Mouse (Mus musculus) hindbrain, embryonic 16.5 days (tissue): ENCODE measurements around the gene Pakap. TPM values are rescaled to one million over a fixed set of nuclear protein-coding genes. Genes with fewer than 3 reads are reported as not detected.

Experiments used
- ATAC-seq: fragments of 200-750 bp; cut with Nextera tagmentation; 2 replicates; pipeline ENCODE4 v1.8.0; 2017; ENCODE audit warnings: moderate TSS enrichment, moderate library complexity
- H3K27ac ChIP-seq: fragments of 300-500 bp; sonication (generic); 2 replicates; pipeline ENCODE4 v1.5.1; 2014; ENCODE audit warnings: low read depth, mild to moderate bottlenecking, control low read depth, low read length, moderate library complexity
- H3K27me3 ChIP-seq: fragments of 300-500 bp; sonication (generic); replicated peaks from 2 replicates; pipeline ENCODE4 v1.6.1; 2014; ENCODE audit warnings: low read length; ENCODE audit not compliant: control insufficient read depth, insufficient read depth
- H3K36me3 ChIP-seq: fragments of 300-500 bp; sonication (generic); 2 replicates; pipeline ENCODE4 v1.6.1; 2014; ENCODE audit warnings: mild to moderate bottlenecking, low read length, moderate library complexity, mixed read lengths; ENCODE audit not compliant: control insufficient read depth, insufficient read depth
- H3K4me1 ChIP-seq: fragments of 300-500 bp; sonication (generic); 2 replicates; pipeline ENCODE4 v1.6.1; 2014; ENCODE audit warnings: low read depth, low read length; ENCODE audit not compliant: control insufficient read depth, insufficient read depth
- H3K4me2 ChIP-seq: fragments of 300-500 bp; sonication (generic); 2 replicates; pipeline ENCODE4 v1.6.1; 2014; ENCODE audit warnings: mild to moderate bottlenecking, low read length, control low read depth, moderate library complexity
- H3K4me3 ChIP-seq: fragments of 300-500 bp; sonication (generic); 2 replicates; pipeline ENCODE4 v1.5.1; 2014; ENCODE audit warnings: mild to moderate bottlenecking, low read length, control low read depth, moderate library complexity
- H3K9ac ChIP-seq: fragments of 300-500 bp; sonication (generic); 2 replicates; pipeline ENCODE4 v1.6.1; 2014; ENCODE audit warnings: low read depth, mild to moderate bottlenecking, control low read depth, low read length, moderate library complexity
- H3K9me3 ChIP-seq: fragments of 300-500 bp; sonication (generic); 2 replicates; pipeline ENCODE4 v1.6.1; 2014; ENCODE audit warnings: mild to moderate bottlenecking, low read length, moderate library complexity; ENCODE audit not compliant: control insufficient read depth
- WGBS: fragments of 180-500 bp; shearing (Covaris S2); extraction: QIAGEN DNeasy Blood & Tissue Kit; methylation state at CpG from one replicate; pipeline ENCODE4 v1.1.7; 2014; 5-methylcytosine and 5-hydroxymethylcytosine counted together
- polyA plus RNA-seq: library from polyadenylated mRNA; unstranded; fragments of >200 nt; fragmentation: Nextera tagmentation; extraction: Ambion mirVana; gene quantifications from 2 replicates; pipeline ENCODE4 v1.2.1, GENCODE M21; 2015

The Pakap gene
- polyA plus RNA-seq, 1 experiment from 2014 or later = 14.0 TPM

- Histone ChIP-seq H3K27me3 (no peaks in the 10 kb centered on the region), H3K9ac (no peak overlapping the region), H3K4me2 (no peak overlapping the region), H3K9me3 (no peaks in the 10 kb centered on the region), H3K27ac (no peak overlapping the region), H3K4me3 (no peak overlapping the region), H3K36me3 (no peaks in the 10 kb centered on the region), H3K4me1 (no peaks in the 10 kb centered on the region)
- WGBS = 94% methylated on average over 11 of the region's 11 CpGs
- ATAC-seq = no peak
Observed at GRCm38 (mm10) chr4:57696955-57697354, 129.0 kb downstream of the Pakap start.

- no peak for ATAC-seq
- no peaks in the 10 kb centered on the region for H3K9me3 ChIP-seq
- no peak overlapping the region for H3K27ac ChIP-seq
- 84% methylated on average over 12 of the region's 12 CpGs for WGBS
- no peaks in the 10 kb centered on the region for H3K27me3 ChIP-seq
- no peak overlapping the region for H3K4me2 ChIP-seq
- no peaks in the 10 kb centered on the region for H3K36me3 ChIP-seq
- H3K4me3 ChIP-seq = no peak overlapping the region
- no peaks in the 10 kb centered on the region for H3K4me1 ChIP-seq
- no peak overlapping the region for H3K9ac ChIP-seq
Observed at GRCm38 (mm10) chr4:57697918-57698611, 130.1 kb downstream of the Pakap start.

- H3K9me3 ChIP-seq = no peaks in the 10 kb centered on the region
- 82% methylated on average over 5 of the region's 5 CpGs for WGBS
- no peak overlapping the region for H3K9ac ChIP-seq
- H3K4me3 ChIP-seq = no peak overlapping the region
- no peaks in the 10 kb centered on the region for H3K36me3 ChIP-seq
- H3K27ac ChIP-seq = no peak overlapping the region
- no peak overlapping the region for H3K4me2 ChIP-seq
- H3K27me3 ChIP-seq = no peaks in the 10 kb centered on the region
- ATAC-seq = no peak
- no peaks in the 10 kb centered on the region for H3K4me1 ChIP-seq
Observed at GRCm38 (mm10) chr4:57701576-57701975, 133.6 kb downstream of the Pakap start.

- H3K4me1 ChIP-seq = no peaks in the 10 kb centered on the region
- no peak for ATAC-seq
- H3K27me3 ChIP-seq = no peaks in the 10 kb centered on the region
- no peaks in the 10 kb centered on the region for H3K9me3 ChIP-seq
- WGBS = 72% methylated on average over 11 of the region's 11 CpGs
- H3K36me3 ChIP-seq = no peaks in the 10 kb centered on the region
- H3K27ac ChIP-seq = no peak overlapping the region
- H3K9ac ChIP-seq = no peak overlapping the region
- H3K4me3 ChIP-seq = no peak overlapping the region
- no peak overlapping the region for H3K4me2 ChIP-seq
Observed at GRCm38 (mm10) chr4:57703574-57704470, 135.8 kb downstream of the Pakap start.

- Histone ChIP-seq H3K36me3 (peaks cover 5% of the 10 kb centered on the region; the same call in 1 of the 2 replicates), H3K27me3 (no peaks in the 10 kb centered on the region), H3K4me3 (no peak overlapping the region), H3K4me2 (no peak overlapping the region), H3K9me3 (no peaks in the 10 kb centered on the region), H3K9ac (no peak overlapping the region), H3K4me1 (no peaks in the 10 kb centered on the region), H3K27ac (no peak overlapping the region)
- no peak for ATAC-seq
- WGBS = 92% methylated on average over 7 of the region's 7 CpGs
Observed at GRCm38 (mm10) chr4:57704575-57704974, 136.6 kb downstream of the Pakap start.

GRCm38 (mm10) chr4:57715849-57716248, 147.9 kb downstream of the Pakap start:
- no peaks in the 10 kb centered on the region for H3K36me3 ChIP-seq
- H3K4me2 ChIP-seq = no peak overlapping the region
- peaks cover 2% of the 10 kb centered on the region for H3K4me1 ChIP-seq
- no peak overlapping the region for H3K9ac ChIP-seq
- no peaks in the 10 kb centered on the region for H3K27me3 ChIP-seq
- ATAC-seq = no peak
- no peak overlapping the region for H3K27ac ChIP-seq
- H3K4me3 ChIP-seq = no peak overlapping the region
- no peaks in the 10 kb centered on the region for H3K9me3 ChIP-seq

- no peaks in the 10 kb centered on the region for H3K9me3 ChIP-seq
- ATAC-seq = peak; percentile 44; the same call in 1 of the 2 replicates
- no peak overlapping the region for H3K4me2 ChIP-seq
- no peak overlapping the region for H3K4me3 ChIP-seq
- H3K27me3 ChIP-seq = no peaks in the 10 kb centered on the region
- peaks cover 2% of the 10 kb centered on the region for H3K4me1 ChIP-seq
- no peaks in the 10 kb centered on the region for H3K36me3 ChIP-seq
- 28% methylated on average over 4 of the region's 4 CpGs for WGBS
- no peak overlapping the region for H3K9ac ChIP-seq
- no peak overlapping the region for H3K27ac ChIP-seq
Observed at GRCm38 (mm10) chr4:57716735-57717134, 148.8 kb downstream of the Pakap start.

GRCm38 (mm10) chr4:57717354-57717753, 149.4 kb downstream of the Pakap start, which contains the start of gene Akap2:
Gene Akap2 (plus strand): TSS chr4:57717657.
- Histone ChIP-seq H3K27me3 (no peaks in the 10 kb centered on the region), H3K36me3 (no peaks in the 10 kb centered on the region), H3K27ac (no peak within 1 kb of the TSS), H3K9me3 (no peaks in the 10 kb centered on the region), H3K4me3 (no peak within 1 kb of the TSS), H3K4me1 (peaks cover 2% of the 10 kb centered on the region), H3K9ac (no peak within 1 kb of the TSS), H3K4me2 (no peak within 1 kb of the TSS)
- ATAC-seq = no peak
- WGBS = 74% methylated on average over 9 of the region's 9 CpGs

- no peak overlapping the region for H3K9ac ChIP-seq
- 100% methylated on average over 1 of the region's 1 CpGs for WGBS
- H3K4me2 ChIP-seq = no peak overlapping the region
- no peaks in the 10 kb centered on the region for H3K27me3 ChIP-seq
- no peaks in the 10 kb centered on the region for H3K36me3 ChIP-seq
- no peak for ATAC-seq
- peaks cover 2% of the 10 kb centered on the region for H3K4me1 ChIP-seq
- H3K4me3 ChIP-seq = no peak overlapping the region
- no peak overlapping the region for H3K27ac ChIP-seq
- no peaks in the 10 kb centered on the region for H3K9me3 ChIP-seq
Observed at GRCm38 (mm10) chr4:57719370-57719769, 151.4 kb downstream of the Pakap start.
